Mouse (Mus musculus) midbrain, embryonic 15.5 days (tissue): ENCODE results near the gene Nedd9. TPM values are rescaled to one million over a fixed set of nuclear protein-coding genes. Genes with fewer than 3 reads are reported as not detected.

ENCODE experiments used
- ATAC-seq: fragments of 200-750 bp; cut with Nextera tagmentation; replicated peaks from 2 replicates; pipeline ENCODE4 v1.8.0; 2017; ENCODE audit warnings: moderate TSS enrichment
- H3K27ac ChIP-seq: fragments of 300-500 bp; sonication (generic); 2 replicates; pipeline ENCODE4 v1.5.1; 2015; ENCODE audit warnings: mild to moderate bottlenecking, inconsistent platforms
- H3K27me3 ChIP-seq: fragments of 300-500 bp; sonication (generic); replicated peaks from 2 replicates; pipeline ENCODE4 v1.6.1; 2015; ENCODE audit warnings: inconsistent platforms
- H3K36me3 ChIP-seq: fragments of 300-500 bp; sonication (generic); replicated peaks from 2 replicates; pipeline ENCODE4 v1.6.1; 2015; ENCODE audit warnings: inconsistent platforms
- H3K4me1 ChIP-seq: fragments of 300-500 bp; sonication (generic); 2 replicates; pipeline ENCODE4 v1.6.1; 2015; ENCODE audit warnings: inconsistent platforms
- H3K4me2 ChIP-seq: fragments of 300-500 bp; sonication (generic); 2 replicates; pipeline ENCODE4 v1.6.1; 2015; ENCODE audit warnings: inconsistent platforms, mild to moderate bottlenecking, moderate library complexity
- H3K4me3 ChIP-seq: fragments of 300-500 bp; sonication (generic); 2 replicates; pipeline ENCODE4 v1.5.1; 2015; ENCODE audit warnings: mild to moderate bottlenecking, inconsistent platforms
- H3K9ac ChIP-seq: fragments of 300-500 bp; sonication (generic); 2 replicates; pipeline ENCODE4 v1.6.1; 2015; ENCODE audit warnings: mild to moderate bottlenecking, inconsistent platforms
- H3K9me3 ChIP-seq: fragments of 300-500 bp; sonication (generic); 2 replicates; pipeline ENCODE4 v1.6.1; 2016; ENCODE audit warnings: inconsistent platforms
- WGBS: fragments of 180-500 bp; shearing (Covaris S2); methylation state at CpG from one replicate; pipeline ENCODE4 v1.1.7; 2015; ENCODE audit warnings: mixed read lengths; 5-methylcytosine and 5-hydroxymethylcytosine counted together
- polyA plus RNA-seq: library from polyadenylated mRNA; unstranded; fragments of >200 nt; fragmentation: Nextera tagmentation; extraction: Ambion mirVana; gene quantifications from 2 replicates; pipeline ENCODE4 v1.2.1, GENCODE M21; 2015

Nedd9 gene
- polyA plus RNA-seq, 1 experiment from 2014 or later, result 13.3 TPM

DNA sequence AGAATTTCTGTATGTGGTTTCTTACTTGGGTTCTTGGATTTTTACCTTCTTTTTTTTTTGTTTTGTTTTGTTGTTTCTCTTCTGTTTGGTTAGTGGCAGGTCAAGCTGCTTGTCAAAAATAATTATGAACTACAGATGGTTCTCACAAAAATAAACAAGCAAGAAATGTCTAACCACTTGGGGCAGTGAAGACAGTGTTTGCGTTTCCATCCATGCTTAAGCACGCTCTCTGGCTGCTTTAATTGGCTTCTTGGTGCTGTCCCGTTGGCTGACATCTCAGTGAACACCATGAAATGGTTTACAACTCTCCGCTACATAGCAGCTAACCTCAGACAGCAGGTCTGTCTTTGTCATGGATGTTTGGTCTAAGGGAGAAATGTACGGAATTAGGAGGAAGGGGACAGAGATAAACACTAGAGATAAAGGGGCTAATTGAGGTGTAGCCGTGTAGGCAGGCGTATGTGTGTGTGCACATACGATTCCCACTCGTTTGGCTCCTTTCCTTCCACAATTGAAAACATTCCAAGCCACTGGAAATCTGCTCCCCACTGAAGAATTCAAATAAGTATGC lies 2.6 kb upstream of the Nedd9 start:
- no peak for ATAC-seq
- H3K27ac ChIP-seq, result no peak overlapping the region
- no peaks in the 10 kb centered on the region for H3K27me3 ChIP-seq
- no peaks in the 10 kb centered on the region for H3K9me3 ChIP-seq
- 65% methylated on average over 9 of the region's 9 CpGs for WGBS
- no peaks in the 10 kb centered on the region for H3K36me3 ChIP-seq
- no peak overlapping the region for H3K4me3 ChIP-seq
- H3K9ac ChIP-seq, result no peak overlapping the region
- no peak overlapping the region for H3K4me2 ChIP-seq
- H3K4me1 ChIP-seq, result no peaks in the 10 kb centered on the region

DNA sequence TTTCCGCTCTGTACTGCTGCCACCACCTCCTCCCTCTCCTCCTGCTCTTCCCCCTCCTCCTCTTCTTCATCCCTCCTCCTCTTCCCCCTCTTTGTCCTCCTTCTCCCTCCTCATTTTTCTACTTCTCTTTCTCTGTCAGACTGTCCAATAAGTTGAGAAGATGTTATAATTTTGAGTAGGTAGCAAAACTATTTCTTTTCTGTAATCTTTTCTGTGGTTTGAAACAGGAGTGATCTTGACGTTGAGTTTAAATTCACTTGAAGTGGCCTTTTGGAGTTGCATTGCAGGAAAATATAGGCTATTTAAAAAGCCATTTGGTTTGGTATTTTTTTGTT lies 214 bp upstream of the Nedd9 start:
- Histone ChIP-seq H3K9ac (no peak overlapping the region), H3K27ac (no peak overlapping the region), H3K36me3 (no peaks in the 10 kb centered on the region), H3K9me3 (no peaks in the 10 kb centered on the region), H3K4me1 (0 out of 2 replicates have a peak, but pooled peaks cover 3% of the 10 kb centered on the region), H3K4me3 (no peak overlapping the region), H3K4me2 (no peak overlapping the region), H3K27me3 (no peaks in the 10 kb centered on the region)
- no peak for ATAC-seq
- 85% methylated on average over 2 of the region's 2 CpGs for WGBS

DNA sequence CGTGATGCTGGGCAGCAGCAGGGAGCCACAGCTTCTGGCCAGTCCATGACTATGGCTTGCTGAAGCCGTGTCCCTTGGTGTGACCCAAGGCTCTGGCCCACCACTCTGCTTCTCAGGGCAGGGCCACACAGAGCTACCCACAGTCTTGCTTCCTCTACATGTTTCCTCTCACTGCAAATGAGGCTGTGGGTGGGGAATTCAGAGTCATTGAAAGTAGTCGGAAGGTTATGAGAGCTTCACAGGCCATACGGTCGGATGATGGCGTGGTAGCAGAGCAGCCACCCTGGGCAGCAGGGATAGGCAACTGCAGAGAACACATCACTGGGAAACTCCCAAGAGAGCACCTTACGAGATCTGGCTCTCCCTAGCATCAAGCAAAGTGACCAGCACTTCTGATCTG lies 3.2 kb downstream of the Nedd9 start:
- no peaks in the 10 kb centered on the region for H3K9me3 ChIP-seq
- no peak overlapping the region for H3K4me3 ChIP-seq
- H3K4me2 ChIP-seq, result no peak overlapping the region
- no peak overlapping the region for H3K9ac ChIP-seq
- no peak for ATAC-seq
- WGBS, result 95% methylated on average over 7 of the region's 7 CpGs
- no peaks in the 10 kb centered on the region for H3K36me3 ChIP-seq
- H3K27me3 ChIP-seq, result no peaks in the 10 kb centered on the region
- H3K4me1 ChIP-seq, result 0 out of 2 replicates have a peak, but pooled peaks cover 4% of the 10 kb centered on the region
- no peak overlapping the region for H3K27ac ChIP-seq

DNA sequence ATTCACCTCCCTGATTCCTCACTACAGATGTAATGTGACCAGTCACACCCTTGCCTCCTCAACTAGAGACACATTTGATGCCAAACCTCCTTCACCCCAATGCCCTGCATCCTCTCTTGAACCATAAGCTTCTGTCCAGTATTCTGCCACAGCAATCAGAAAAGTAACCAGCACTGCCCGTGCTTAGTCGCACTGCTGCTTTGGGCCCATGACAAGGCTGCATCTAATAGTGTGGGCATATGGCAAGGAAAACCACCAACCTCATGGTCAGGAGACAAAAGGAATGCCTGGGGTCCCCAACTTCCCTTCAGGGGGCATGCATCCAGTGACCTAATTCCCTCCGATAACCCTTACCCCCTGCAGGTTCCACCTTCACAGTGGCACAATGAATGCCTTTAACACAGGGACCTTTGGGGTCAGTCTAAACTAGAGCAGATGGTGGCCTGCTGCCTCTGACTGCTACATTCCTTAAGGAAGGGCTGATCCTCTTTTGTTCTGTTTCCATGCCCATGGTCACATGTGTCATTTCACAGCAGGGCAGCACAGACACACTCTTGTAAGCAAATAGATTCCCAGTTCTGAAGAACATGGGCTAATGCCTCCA lies 4.7 kb downstream of the Nedd9 start:
- no peak overlapping the region for H3K4me3 ChIP-seq
- 11% methylated on average over 3 of the region's 3 CpGs for WGBS
- no peak for ATAC-seq

DNA sequence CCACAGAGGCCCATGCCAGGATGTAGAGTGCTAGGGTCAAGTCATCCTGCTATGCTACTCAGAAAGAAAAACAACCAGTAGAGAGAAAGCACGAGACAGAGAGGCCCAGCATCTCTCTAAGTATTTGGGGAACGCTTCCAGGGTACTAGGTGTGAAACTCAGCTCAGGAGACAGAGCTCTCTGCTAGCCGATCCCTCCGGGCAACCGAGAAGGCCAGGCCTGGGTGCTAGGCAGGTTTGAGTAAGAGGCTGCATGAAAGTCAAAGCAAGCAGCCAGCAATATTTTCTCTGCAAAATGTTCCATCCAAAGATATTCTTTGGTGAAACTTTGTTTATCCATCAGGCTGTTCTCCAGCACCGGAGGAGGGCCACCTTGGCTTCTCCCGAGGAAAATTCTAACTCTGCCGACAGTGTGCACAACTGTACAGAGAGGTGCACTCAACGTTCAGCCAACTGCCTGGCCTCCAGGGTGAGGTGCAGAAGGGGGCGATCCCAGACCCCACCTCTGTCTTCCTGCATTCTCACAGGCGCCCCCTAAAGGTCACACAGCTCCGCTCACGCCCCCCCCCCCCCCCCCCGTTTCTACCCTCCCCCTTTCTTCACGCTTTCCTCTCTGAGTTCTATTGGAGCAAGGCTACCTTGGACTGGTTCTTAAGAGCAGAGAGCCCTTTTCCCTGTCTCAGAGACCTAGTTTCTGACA lies 7.3 kb downstream of the Nedd9 start:
- Histone ChIP-seq H3K36me3 (no peaks in the 10 kb centered on the region), H3K4me3 (no peak overlapping the region), H3K9me3 (no peaks in the 10 kb centered on the region), H3K4me1 (0 out of 2 replicates have a peak, but pooled peaks cover 4% of the 10 kb centered on the region), H3K27ac (no peak overlapping the region), H3K27me3 (no peaks in the 10 kb centered on the region), H3K4me2 (no peak overlapping the region), H3K9ac (no peak overlapping the region)
- ATAC-seq, result no peak
- 76% methylated on average over 15 of the region's 15 CpGs for WGBS

More for the DNA sequence above, 4.7 kb downstream of the Nedd9 start:
- H3K9ac ChIP-seq, result no peak overlapping the region
- H3K36me3 ChIP-seq, result no peaks in the 10 kb centered on the region
- 0 out of 2 replicates have a peak, but pooled peaks cover 4% of the 10 kb centered on the region for H3K4me1 ChIP-seq
- no peaks in the 10 kb centered on the region for H3K9me3 ChIP-seq
- H3K4me2 ChIP-seq, result no peak overlapping the region
- no peaks in the 10 kb centered on the region for H3K27me3 ChIP-seq
- H3K27ac ChIP-seq, result no peak overlapping the region

DNA sequence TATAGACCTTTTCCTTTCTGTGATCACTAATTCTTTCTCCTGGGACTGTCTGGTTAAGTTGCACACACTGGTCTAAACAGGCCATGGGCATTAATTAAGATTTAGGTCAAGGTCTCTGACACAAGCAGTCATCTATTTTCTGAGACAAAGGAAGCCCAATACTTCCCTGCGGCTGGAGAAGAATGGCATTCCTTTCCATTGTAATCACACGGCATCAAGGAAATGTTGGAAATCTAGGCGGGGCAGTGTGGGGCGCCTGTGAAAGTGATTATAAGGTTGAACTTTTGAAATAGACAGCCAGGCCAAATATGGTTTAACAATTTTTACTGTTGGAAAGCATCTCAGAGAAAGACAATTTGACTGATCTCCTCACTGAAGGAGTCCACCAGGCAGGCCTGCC lies 10.9 kb downstream of the Nedd9 start:
- H3K4me1 ChIP-seq, result no peaks in the 10 kb centered on the region
- no peak overlapping the region for H3K27ac ChIP-seq
- no peaks in the 10 kb centered on the region for H3K9me3 ChIP-seq
- no peaks in the 10 kb centered on the region for H3K36me3 ChIP-seq
- H3K4me3 ChIP-seq, result no peak overlapping the region
- no peak for ATAC-seq
- no peaks in the 10 kb centered on the region for H3K27me3 ChIP-seq
- no peak overlapping the region for H3K9ac ChIP-seq
- WGBS, result 33% methylated on average over 4 of the region's 4 CpGs
- no peak overlapping the region for H3K4me2 ChIP-seq

DNA sequence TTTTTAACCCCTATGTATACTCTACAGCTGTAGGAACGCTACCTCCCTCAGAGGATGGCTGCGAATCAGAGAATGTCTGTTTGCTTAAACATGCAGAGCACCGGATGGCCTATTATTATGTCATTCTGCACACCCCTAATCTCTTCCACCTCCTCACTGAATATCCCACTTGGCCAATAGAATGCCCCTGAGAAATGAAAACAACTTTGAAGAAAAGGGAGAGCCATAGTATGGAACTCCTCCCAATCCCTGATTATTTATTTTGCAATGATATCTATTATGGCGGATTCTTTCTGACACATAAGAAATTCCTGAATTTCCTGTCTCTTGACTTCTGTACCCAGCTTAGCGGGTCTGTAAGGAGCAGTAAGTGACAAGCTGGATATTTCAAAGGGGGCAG lies 12.8 kb downstream of the Nedd9 start:
- no peaks in the 10 kb centered on the region for H3K4me1 ChIP-seq
- no peak overlapping the region for H3K4me2 ChIP-seq
- no peak overlapping the region for H3K27ac ChIP-seq
- H3K4me3 ChIP-seq, result no peak overlapping the region
- WGBS, result 86% methylated on average over 5 of the region's 5 CpGs
- H3K27me3 ChIP-seq, result no peaks in the 10 kb centered on the region
- ATAC-seq, result no peak
- H3K9ac ChIP-seq, result no peak overlapping the region
- H3K9me3 ChIP-seq, result no peaks in the 10 kb centered on the region
- H3K36me3 ChIP-seq, result no peaks in the 10 kb centered on the region

DNA sequence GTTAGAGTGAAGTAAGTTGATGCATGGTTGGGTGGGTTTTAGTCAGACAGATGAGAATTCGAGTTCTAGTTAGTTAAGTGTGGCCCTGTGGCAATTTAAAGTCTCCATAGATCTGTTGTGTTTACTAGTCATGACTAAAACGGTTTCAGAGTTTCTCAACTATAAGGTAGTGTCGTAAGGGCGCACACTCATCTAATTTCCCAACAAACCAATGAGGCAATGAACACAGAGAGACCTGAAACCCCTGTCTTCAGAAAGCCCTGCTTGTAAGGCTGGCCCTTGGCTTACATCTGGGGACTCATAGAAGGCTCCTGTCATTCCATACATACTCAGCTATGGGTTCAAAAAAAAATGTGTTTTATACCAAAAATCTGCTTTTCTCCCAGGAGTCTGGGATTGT lies 13.7 kb downstream of the Nedd9 start:
- WGBS, result 87% methylated on average over 4 of the region's 4 CpGs
- H3K4me2 ChIP-seq, result no peak overlapping the region
- no peak overlapping the region for H3K27ac ChIP-seq
- ATAC-seq, result no peak
- H3K9me3 ChIP-seq, result no peaks in the 10 kb centered on the region
- H3K27me3 ChIP-seq, result no peaks in the 10 kb centered on the region
- no peak overlapping the region for H3K9ac ChIP-seq
- no peak overlapping the region for H3K4me3 ChIP-seq
- no peaks in the 10 kb centered on the region for H3K4me1 ChIP-seq
- H3K36me3 ChIP-seq, result no peaks in the 10 kb centered on the region

DNA sequence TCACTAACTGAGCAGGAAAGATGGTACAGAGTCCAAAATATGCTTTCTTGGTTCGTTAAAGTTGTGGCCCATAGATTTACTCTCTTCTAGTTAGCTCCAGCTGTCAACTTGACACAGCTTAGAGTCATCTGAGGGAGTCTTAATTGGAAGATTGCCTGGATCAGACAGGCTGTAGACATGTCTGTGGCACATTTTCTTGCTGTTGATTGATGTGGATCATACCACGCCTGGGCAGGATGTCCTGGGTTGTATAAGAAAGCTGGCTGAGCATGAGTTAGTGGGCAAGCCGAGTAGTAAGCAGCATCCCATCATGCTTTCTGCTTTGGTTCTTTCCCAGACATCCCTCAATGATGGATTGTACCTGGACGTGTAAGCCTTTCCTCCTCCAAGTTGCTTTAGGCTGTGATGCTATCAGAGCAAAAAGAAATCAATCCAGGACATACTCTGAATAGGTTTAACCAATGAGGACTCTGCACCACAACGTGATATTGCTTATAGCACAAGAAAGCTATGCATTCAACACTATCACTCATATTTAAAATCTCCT lies 14.2 kb downstream of the Nedd9 start:
- no peaks in the 10 kb centered on the region for H3K4me1 ChIP-seq
- H3K27ac ChIP-seq, result no peak overlapping the region
- H3K4me2 ChIP-seq, result no peak overlapping the region
- no peak overlapping the region for H3K9ac ChIP-seq
- H3K36me3 ChIP-seq, result no peaks in the 10 kb centered on the region
- H3K27me3 ChIP-seq, result no peaks in the 10 kb centered on the region
- no peak for ATAC-seq
- no peak overlapping the region for H3K4me3 ChIP-seq
- WGBS, result 86% methylated on average over 5 of the region's 5 CpGs
- H3K9me3 ChIP-seq, result no peaks in the 10 kb centered on the region

DNA sequence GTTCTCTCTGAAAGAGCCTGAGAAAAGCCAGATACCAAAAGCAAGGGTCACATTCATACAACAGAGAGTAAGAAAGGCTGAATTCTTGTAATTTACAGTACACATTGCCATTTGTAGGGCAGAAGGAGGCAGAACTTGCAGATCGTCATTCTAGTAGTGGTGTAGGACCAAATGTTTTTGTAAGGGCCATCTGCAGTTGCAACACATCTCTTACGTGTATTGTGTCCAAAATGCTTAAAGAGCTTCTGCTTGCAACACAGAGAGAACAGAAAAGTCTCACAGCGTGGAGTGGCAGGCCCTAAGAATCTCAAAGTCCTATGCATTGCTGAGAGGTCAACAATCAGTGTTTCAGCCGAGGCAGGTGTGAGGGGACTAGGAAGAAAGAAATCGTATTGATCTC lies 18.9 kb downstream of the Nedd9 start:
- no peak for ATAC-seq
- H3K36me3 ChIP-seq, result no peaks in the 10 kb centered on the region

DNA sequence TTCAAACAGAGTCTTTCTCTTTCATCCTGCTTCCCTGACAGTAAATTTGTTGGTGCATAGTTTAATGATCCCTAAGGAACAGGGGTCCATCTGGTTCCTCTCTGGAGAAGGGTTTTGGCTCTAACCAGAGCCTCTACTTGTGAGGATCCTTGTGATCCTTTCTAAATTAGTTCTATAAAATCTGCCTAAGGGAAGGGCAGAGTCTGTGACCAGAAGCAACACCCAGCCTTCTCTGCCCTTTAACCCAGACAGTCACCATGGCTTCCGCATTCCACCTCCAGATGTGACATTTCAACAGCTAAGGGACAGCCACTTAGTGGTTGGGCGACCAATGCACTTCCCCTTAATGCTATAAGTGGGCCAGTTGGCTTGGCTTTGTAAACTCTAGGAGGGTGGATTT lies 20.1 kb downstream of the Nedd9 start:
- no peak for ATAC-seq
- H3K9ac ChIP-seq, result no peak overlapping the region
- H3K4me3 ChIP-seq, result no peak overlapping the region
- no peaks in the 10 kb centered on the region for H3K9me3 ChIP-seq
- no peaks in the 10 kb centered on the region for H3K27me3 ChIP-seq
- no peak overlapping the region for H3K27ac ChIP-seq
- 88% methylated on average over 2 of the region's 2 CpGs for WGBS
- no peaks in the 10 kb centered on the region for H3K4me1 ChIP-seq
- no peak overlapping the region for H3K4me2 ChIP-seq
- no peaks in the 10 kb centered on the region for H3K36me3 ChIP-seq

More for the DNA sequence above, 18.9 kb downstream of the Nedd9 start:
- Histone ChIP-seq H3K27ac (no peak overlapping the region), H3K9me3 (no peaks in the 10 kb centered on the region), H3K4me3 (no peak overlapping the region), H3K9ac (no peak overlapping the region), H3K4me2 (no peak overlapping the region), H3K4me1 (no peaks in the 10 kb centered on the region), H3K27me3 (no peaks in the 10 kb centered on the region)
- WGBS, result 80% methylated on average over 5 of the region's 5 CpGs

DNA sequence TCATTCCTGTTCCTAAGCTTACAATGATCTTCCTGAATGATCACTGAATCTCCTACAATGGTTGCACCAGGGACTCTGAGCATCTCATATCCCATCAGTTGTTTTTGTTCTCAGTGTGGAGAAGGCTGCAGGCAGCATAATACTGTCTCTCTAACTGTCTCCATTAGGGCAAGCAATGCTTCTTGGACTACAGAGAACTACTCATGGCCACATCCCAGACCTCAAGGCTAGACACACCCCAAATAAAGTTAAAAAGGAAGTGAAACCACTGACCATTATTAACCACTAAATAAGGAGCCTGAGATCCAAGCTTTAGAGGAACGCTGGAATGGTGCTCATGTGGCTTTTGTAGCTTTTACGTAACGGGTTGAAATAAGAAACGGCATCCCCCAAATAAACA lies 20.5 kb downstream of the Nedd9 start:
- 87% methylated on average over 4 of the region's 4 CpGs for WGBS
- no peak overlapping the region for H3K4me3 ChIP-seq
- no peak overlapping the region for H3K27ac ChIP-seq
- no peak for ATAC-seq
- no peaks in the 10 kb centered on the region for H3K27me3 ChIP-seq
- H3K4me2 ChIP-seq, result no peak overlapping the region
- H3K9me3 ChIP-seq, result no peaks in the 10 kb centered on the region
- H3K36me3 ChIP-seq, result no peaks in the 10 kb centered on the region
- H3K9ac ChIP-seq, result no peak overlapping the region
- no peaks in the 10 kb centered on the region for H3K4me1 ChIP-seq

DNA sequence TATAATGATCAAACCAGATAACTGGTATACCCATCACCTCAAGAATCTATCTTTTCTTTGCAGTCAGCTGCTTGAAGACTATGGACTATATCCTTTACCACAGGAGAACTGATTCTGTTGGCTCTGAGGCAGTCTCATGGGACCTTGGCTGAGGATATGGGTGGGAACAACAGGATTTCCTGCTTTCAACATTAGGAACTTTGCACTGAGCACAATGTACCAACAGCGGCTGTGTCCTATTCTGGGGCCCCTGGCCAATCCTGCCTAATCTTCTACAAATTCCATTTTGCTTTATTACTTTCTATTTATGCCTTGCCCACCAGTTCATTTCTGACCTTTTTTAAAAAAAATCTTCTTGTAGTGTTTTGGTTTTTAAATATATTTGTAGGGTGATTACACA lies 21.0 kb downstream of the Nedd9 start:
- H3K27me3 ChIP-seq, result no peaks in the 10 kb centered on the region
- H3K9me3 ChIP-seq, result no peaks in the 10 kb centered on the region
- no peaks in the 10 kb centered on the region for H3K4me1 ChIP-seq
- WGBS, result 100% methylated on average over 1 of the region's 1 CpGs
- H3K36me3 ChIP-seq, result no peaks in the 10 kb centered on the region
- no peak overlapping the region for H3K4me2 ChIP-seq
- no peak for ATAC-seq
- no peak overlapping the region for H3K9ac ChIP-seq
- no peak overlapping the region for H3K27ac ChIP-seq
- no peak overlapping the region for H3K4me3 ChIP-seq
